Mouse (Mus musculus) 3134 (cell line): ENCODE results near the gene Large1.

Source experiments
- DNase-seq: peaks from one replicate; pipeline ENCODE4 v3.0.0-alpha.2; 2011; ENCODE audit warnings: low spot score; ENCODE audit not compliant: insufficient read length; ENCODE audit errors: extremely low read depth

Gene Large1

DNA sequence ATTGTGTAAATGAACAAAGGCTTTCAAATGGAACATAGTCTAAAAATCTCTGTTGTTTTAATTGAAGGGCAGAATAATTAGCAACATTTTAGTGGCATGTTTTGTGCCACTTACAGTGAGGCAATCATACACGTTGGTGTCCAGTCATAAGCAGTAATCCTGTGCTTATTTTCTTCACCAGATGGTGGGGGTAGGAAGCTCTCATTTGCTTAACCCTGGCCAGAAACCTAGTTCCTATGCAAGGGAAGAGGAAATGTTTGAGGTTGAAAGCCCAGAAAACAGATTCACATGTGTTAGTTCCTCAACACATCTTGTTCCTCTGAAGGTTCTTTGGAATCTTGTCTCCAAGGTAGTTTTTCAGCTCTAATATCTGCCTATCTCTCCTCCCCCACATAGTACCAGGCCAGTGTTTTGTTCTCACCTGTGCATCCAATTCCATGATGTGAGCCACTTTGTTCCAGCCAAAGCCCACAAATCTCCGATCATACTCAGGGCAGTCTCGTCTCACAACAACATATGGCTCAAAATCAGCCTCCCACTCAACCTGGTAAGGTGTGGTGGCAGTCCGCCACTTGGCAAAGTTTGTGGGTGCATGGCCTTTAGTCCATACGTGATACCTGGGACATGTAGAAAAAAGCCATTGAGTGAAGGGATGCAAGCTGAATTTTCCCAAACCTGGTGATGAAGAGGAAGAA, 535.5 kb downstream of the Large1 start:
- no peak for DNase-seq

DNA sequence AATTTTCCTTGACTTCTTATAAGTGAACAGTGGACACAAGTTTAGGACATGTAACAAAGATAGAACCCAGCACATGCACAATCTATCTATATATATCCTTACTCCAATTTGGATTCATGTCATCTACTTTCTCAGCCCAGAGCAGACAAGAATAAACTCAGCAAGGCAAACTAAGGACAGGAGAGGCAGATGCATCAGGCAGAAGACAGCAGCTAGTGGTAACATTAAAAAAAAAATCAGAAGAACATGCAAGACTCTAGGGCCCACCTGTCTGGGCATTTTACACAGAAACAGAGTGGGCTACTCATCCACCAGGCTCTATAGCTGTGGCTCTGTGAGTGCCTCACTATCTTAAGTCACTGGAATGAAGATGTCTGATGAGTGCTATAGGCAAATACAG, 536.7 kb downstream of the Large1 start:
- no peak for DNase-seq

DNA sequence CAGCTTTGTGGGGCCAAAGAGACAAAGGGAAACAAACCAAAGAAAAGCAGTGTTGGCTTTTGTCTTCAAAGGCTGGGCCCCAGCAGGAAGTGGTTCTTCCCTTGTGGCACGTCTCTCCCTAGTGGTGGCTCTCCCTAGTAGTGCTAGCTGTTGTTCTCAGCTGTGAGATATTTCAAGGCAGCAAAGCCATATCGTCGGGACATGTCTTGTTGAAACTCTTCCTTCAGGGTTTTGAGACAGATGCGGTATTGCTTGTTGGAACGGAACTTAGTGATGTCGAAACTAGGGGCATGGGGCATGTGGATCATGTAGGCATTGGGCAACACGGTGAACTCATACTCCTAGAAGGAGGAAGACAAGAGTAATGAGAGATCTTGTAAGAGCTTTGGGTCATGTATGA, 537.7 kb downstream of the Large1 start:
- DNase-seq = no peak

DNA sequence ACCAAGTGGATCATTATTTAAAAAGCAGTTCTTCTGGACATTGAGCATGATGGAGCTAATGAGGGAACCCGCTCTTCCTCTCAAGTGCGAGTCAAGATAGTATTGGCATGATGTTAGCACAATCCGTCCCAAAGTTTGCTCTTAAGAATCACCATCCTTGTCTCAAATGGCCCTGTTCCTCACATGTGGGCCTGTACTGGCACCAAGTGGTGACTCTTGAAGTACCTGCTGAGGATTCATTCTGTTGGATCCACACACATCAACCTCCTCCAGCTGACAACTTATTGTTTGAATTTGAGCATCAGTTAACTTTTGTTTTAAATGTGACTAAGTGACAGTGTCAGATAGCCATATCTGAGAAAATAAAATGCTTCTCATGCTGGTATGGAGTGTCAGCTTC, 540.6 kb downstream of the Large1 start:
- no peak for DNase-seq

DNA sequence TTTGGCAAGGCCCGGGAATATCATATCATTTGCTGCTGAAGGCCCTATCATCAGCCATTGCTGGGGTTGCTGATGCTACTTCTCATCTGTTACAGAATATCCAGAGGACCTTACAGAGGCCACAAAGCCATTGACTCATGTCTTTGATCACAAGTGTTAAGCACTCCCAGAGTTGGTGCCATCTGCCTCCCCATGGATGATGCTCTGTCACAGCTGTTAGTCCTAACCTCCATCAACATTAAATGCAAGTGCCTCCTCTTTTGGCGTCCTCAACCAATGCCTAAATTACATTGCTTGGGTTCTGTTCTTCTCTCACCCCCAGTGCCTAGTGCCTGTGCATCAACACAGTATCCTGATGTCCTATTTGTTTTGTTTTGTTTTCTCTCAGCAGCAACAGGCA, 551.8 kb downstream of the Large1 start:
- no peak for DNase-seq

DNA sequence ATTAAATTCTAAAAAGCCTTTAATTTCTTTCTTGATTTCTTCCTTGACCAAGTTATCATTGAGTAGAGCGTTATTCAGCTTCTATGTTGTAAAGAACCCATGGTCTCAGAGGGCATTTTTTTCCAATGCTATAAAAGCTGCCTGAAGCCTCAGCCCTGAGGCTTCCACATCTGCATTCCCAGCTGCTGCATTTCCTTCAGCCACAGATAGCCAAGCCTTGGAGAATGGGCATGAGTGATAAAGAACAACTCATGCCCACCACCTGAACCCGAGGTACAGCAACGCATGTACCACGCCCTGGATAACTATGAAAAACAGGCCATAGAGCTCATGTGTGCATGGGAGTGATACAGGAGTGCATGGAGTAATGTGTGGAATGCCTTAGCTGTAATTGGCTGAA, 572.7 kb downstream of the Large1 start:
- no peak for DNase-seq

DNA sequence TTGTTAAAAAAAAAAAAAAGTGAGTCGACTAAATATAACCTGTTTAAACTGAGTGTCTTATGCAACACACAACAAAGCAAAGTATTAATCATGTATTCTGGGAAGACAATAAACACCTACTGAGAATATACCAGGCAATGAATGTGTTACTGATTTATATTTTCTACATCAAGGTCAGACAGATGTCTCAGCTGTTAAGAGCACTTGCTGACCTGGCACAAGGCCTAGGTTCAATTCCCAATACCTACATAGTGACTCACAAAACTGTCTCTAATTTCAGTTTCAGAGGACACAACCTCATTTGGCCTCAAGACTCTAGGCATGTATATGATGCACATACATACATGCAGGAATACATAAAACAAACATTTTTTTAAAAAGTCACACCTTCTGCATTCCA, 575.5 kb downstream of the Large1 start:
- no peak for DNase-seq

DNA sequence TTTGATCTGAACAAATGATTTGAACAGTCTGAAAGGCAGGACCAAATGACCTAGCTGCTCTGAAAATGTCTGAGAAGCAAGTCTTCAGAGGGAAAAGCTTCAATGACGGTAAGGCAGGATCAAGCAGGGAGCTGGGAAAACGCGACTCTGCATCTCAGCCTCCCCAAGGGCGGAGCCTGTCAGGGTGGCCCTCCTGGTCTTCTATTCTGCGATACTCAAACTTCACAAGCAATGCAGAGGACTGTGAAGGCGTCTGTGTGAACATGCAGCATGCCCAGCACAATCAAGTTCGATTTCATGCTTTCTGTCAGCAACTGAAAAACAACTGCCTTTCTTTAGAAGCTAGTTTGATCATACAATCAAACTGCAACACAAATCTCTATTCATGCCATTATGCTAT, 586.6 kb downstream of the Large1 start:
- DNase-seq = no peak

DNA sequence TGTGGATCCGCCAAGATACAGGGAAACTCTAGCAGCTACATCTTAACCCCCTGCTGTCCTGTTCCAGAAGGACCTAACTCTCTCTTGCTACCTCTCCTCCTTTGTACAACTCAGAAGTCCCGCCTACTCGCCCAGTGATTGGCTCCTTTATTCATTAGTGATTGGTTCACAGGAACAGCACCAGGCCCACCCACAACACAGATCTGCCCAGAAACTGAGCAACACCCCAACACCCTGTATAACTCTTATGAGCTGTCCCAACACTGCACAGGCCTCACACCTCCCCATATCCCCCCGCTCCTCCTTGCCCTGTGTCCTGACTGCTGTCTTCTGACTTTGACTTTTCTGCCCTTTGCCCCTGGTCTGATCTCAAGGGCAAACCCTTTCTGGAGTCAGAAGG, 587.6 kb downstream of the Large1 start:
- no peak for DNase-seq
